Mouse (Mus musculus): ENCODE results near the gene Trpm1. TPM values are rescaled to one million over a fixed set of nuclear protein-coding genes. Genes with fewer than 3 reads are reported as not detected.

Gene Trpm1
- total RNA-seq, 2 experiments from 2014 or later: not detected

- no peak for ATAC-seq (replicated peaks; ENCODE audit: poor library complexity)
These were observed 9.5 kb downstream of the Trpm1 start for GRCm38 (mm10) chr7:64163086-64163485.

GRCm38 (mm10) chr7:64163890-64164289, 10.3 kb downstream of the Trpm1 start:
- no peak for ATAC-seq (replicated peaks; ENCODE audit: poor library complexity)

GRCm38 (mm10) chr7:64164997-64165396, 11.4 kb downstream of the Trpm1 start:
- ATAC-seq (replicated peaks; ENCODE audit: poor library complexity): peak; percentile 82

- ATAC-seq (replicated peaks; ENCODE audit: poor library complexity): no peak
These were observed 12.4 kb downstream of the Trpm1 start for GRCm38 (mm10) chr7:64166025-64166424.

GRCm38 (mm10) chr7:64166724-64167123, 13.1 kb downstream of the Trpm1 start:
- no peak for ATAC-seq (replicated peaks; ENCODE audit: poor library complexity)

GRCm38 (mm10) chr7:64179310-64179709, 25.7 kb downstream of the Trpm1 start:
- ATAC-seq (replicated peaks; ENCODE audit: poor library complexity): no peak

GRCm38 (mm10) chr7:64185203-64185931, 31.7 kb downstream of the Trpm1 start:
- ATAC-seq (replicated peaks; ENCODE audit: poor library complexity): no peak

GRCm38 (mm10) chr7:64185932-64186312, 32.3 kb downstream of the Trpm1 start:
- no peak for ATAC-seq (replicated peaks; ENCODE audit: poor library complexity)

GRCm38 (mm10) chr7:64192261-64192943, 38.8 kb downstream of the Trpm1 start:
- peak; percentile 78 for ATAC-seq (replicated peaks; ENCODE audit: poor library complexity)

- ATAC-seq (replicated peaks; ENCODE audit: poor library complexity): no peak
These were observed 39.8 kb downstream of the Trpm1 start for GRCm38 (mm10) chr7:64193476-64193875.

GRCm38 (mm10) chr7:64196114-64196513, 42.5 kb downstream of the Trpm1 start:
- ATAC-seq (replicated peaks; ENCODE audit: poor library complexity): no peak

GRCm38 (mm10) chr7:64208700-64209099, 55.1 kb downstream of the Trpm1 start:
- ATAC-seq (replicated peaks; ENCODE audit: poor library complexity): no peak

GRCm38 (mm10) chr7:64212870-64213269, 59.2 kb downstream of the Trpm1 start:
- no peak for ATAC-seq (replicated peaks; ENCODE audit: poor library complexity)

- ATAC-seq (replicated peaks; ENCODE audit: poor library complexity): no peak
These were observed 60.4 kb downstream of the Trpm1 start for GRCm38 (mm10) chr7:64214066-64214465.

- ATAC-seq (replicated peaks; ENCODE audit: poor library complexity): no peak
These were observed 62.0 kb downstream of the Trpm1 start for GRCm38 (mm10) chr7:64215613-64216012.

- ATAC-seq (replicated peaks; ENCODE audit: poor library complexity): peak; percentile 69
These were observed 63.8 kb downstream of the Trpm1 start for GRCm38 (mm10) chr7:64217428-64217827.

GRCm38 (mm10) chr7:64219765-64220164, 66.1 kb downstream of the Trpm1 start:
- ATAC-seq (replicated peaks; ENCODE audit: poor library complexity): peak; percentile 38; the same call in 1 of the 2 replicates

- 0 out of 2 replicates have a peak, but pooled peaks have one; percentile 26 for ATAC-seq (replicated peaks; ENCODE audit: poor library complexity)
These were observed 69.6 kb downstream of the Trpm1 start for GRCm38 (mm10) chr7:64223215-64223614.

- ATAC-seq (replicated peaks; ENCODE audit: poor library complexity): no peak
These were observed 72.9 kb downstream of the Trpm1 start for GRCm38 (mm10) chr7:64226339-64227194.

- ATAC-seq (replicated peaks; ENCODE audit: poor library complexity): no peak
These were observed 74.0 kb downstream of the Trpm1 start for GRCm38 (mm10) chr7:64227586-64227985.

- no peak for ATAC-seq (replicated peaks; ENCODE audit: poor library complexity)
These were observed 74.7 kb downstream of the Trpm1 start for GRCm38 (mm10) chr7:64228300-64228699.

Measured in megakaryocyte progenitor cell, adult 5-6 weeks (primary cell).